Mouse (Mus musculus) midbrain, embryonic 15.5 days (tissue): ENCODE data around the gene Krt33b. TPM values are rescaled to one million over a fixed set of nuclear protein-coding genes. Genes with fewer than 3 reads are reported as not detected.
A peak's percentile ranks its signal among the peaks of the same experiment; 100 is the strongest.

ENCODE experiments used
- ATAC-seq: fragments of 200-750 bp; cut with Nextera tagmentation; replicated peaks from 2 replicates; pipeline ENCODE4 v1.8.0; 2017; ENCODE audit warnings: moderate TSS enrichment
- H3K27ac ChIP-seq: fragments of 300-500 bp; sonication (generic); 2 replicates; pipeline ENCODE4 v1.5.1; 2015; ENCODE audit warnings: mild to moderate bottlenecking, inconsistent platforms
- H3K27me3 ChIP-seq: fragments of 300-500 bp; sonication (generic); replicated peaks from 2 replicates; pipeline ENCODE4 v1.6.1; 2015; ENCODE audit warnings: inconsistent platforms
- H3K36me3 ChIP-seq: fragments of 300-500 bp; sonication (generic); replicated peaks from 2 replicates; pipeline ENCODE4 v1.6.1; 2015; ENCODE audit warnings: inconsistent platforms
- H3K4me1 ChIP-seq: fragments of 300-500 bp; sonication (generic); 2 replicates; pipeline ENCODE4 v1.6.1; 2015; ENCODE audit warnings: inconsistent platforms
- H3K4me2 ChIP-seq: fragments of 300-500 bp; sonication (generic); 2 replicates; pipeline ENCODE4 v1.6.1; 2015; ENCODE audit warnings: inconsistent platforms, mild to moderate bottlenecking, moderate library complexity
- H3K4me3 ChIP-seq: fragments of 300-500 bp; sonication (generic); 2 replicates; pipeline ENCODE4 v1.5.1; 2015; ENCODE audit warnings: mild to moderate bottlenecking, inconsistent platforms
- H3K9ac ChIP-seq: fragments of 300-500 bp; sonication (generic); 2 replicates; pipeline ENCODE4 v1.6.1; 2015; ENCODE audit warnings: mild to moderate bottlenecking, inconsistent platforms
- H3K9me3 ChIP-seq: fragments of 300-500 bp; sonication (generic); 2 replicates; pipeline ENCODE4 v1.6.1; 2016; ENCODE audit warnings: inconsistent platforms
- WGBS: fragments of 180-500 bp; shearing (Covaris S2); methylation state at CpG from one replicate; pipeline ENCODE4 v1.1.7; 2015; ENCODE audit warnings: mixed read lengths; 5-methylcytosine and 5-hydroxymethylcytosine counted together
- polyA plus RNA-seq: library from polyadenylated mRNA; unstranded; fragments of >200 nt; fragmentation: Nextera tagmentation; extraction: Ambion mirVana; gene quantifications from 2 replicates; pipeline ENCODE4 v1.2.1, GENCODE M21; 2015

Gene Krt33b
- polyA plus RNA-seq, 1 experiment from 2014 or later, result not detected

DNA sequence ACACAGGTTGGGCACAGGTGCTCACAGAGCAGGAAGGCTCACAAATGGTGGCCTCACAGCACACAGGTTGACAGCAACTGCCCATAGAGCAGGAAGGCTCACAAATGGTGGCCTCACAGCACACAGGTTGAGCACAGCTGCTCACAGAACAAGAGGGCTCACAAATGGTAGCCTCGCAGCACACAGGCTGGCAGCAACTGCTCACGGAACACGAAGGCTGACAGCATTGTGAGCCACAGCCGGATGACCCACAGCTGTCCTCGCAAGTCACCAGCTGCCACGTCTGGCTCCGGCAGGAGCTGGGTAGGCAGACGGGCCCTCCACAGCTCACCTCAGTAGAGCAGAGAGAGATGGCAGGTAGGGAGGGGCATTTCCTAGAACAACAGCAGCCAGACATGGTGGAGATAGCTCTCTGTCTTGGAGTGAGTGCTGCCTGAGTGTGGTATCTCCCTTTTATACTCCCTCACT, 43.5 kb downstream of the Krt33b start, which contains the start of gene Krtap16-1:
TSS of gene Krtap16-1 (minus strand) at position 418 of the 468 bp plus-strand sequence.
- H3K4me2 ChIP-seq, result no peak within 1 kb of the TSS
- no peaks in the 10 kb centered on the region for H3K9me3 ChIP-seq
- no peak within 1 kb of the TSS for H3K4me3 ChIP-seq
- ATAC-seq, result no peak
- no peaks in the 10 kb centered on the region for H3K27me3 ChIP-seq
- WGBS, result 87% methylated on average over 8 of the region's 8 CpGs
- no peaks in the 10 kb centered on the region for H3K36me3 ChIP-seq
- peak within 1 kb of the TSS; percentile 60 for H3K27ac ChIP-seq
- no peaks in the 10 kb centered on the region for H3K4me1 ChIP-seq
- H3K9ac ChIP-seq, result no peak within 1 kb of the TSS

DNA sequence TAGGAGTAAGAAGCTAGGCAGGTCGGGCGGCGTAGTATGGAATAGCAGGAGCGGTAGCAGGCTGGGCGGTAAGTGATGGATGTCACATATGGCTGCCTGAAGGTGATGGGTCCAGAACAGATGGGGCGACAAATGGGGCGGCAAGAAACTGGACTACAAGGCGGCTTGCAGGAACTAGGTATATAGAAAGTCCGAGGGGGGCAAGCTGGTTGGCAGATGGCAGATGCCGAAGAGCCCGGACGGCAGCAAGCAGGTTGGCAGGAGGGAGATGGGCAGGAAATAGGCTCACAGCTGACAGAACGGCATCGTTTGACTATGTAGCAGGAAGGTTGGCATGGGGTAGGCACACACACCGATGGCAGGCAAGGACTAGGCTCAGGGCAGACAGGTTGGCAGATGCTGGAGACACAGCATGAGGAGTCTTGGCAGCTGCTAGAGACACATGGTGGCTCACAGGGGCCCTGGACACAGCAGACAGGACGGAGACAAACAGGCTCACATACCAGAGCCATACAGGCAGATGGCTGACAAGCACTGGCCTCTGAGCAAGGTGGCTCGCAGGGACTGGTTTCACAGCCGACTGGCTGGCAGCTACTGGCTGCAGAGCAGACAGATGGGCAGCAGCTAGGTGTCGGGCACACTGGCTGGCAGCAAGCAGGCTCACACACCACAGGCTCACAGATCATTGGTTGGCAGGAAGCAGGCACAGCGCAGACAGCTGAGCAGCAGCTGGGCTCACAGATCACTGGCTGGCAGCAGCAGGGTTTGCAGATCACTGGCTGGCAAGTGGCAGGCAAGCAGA, 44.2 kb downstream of the Krt33b start:
- H3K9me3 ChIP-seq, result no peaks in the 10 kb centered on the region
- H3K36me3 ChIP-seq, result no peaks in the 10 kb centered on the region
- ATAC-seq, result peak; percentile 74
- 80% methylated on average over 20 of the region's 20 CpGs for WGBS
- H3K4me1 ChIP-seq, result no peaks in the 10 kb centered on the region
- no peak overlapping the region for H3K4me2 ChIP-seq
- H3K27ac ChIP-seq, result peak overlapping the region; percentile 60; the same call in 1 of the 2 replicates
- H3K9ac ChIP-seq, result no peak overlapping the region
- no peak overlapping the region for H3K4me3 ChIP-seq
- H3K27me3 ChIP-seq, result no peaks in the 10 kb centered on the region

- H3K27ac ChIP-seq, result no peak overlapping the region
- WGBS, result 94% methylated on average over 1 of the region's 1 CpGs
- H3K9me3 ChIP-seq, result no peaks in the 10 kb centered on the region
- no peak overlapping the region for H3K9ac ChIP-seq
- ATAC-seq, result no peak
- no peak overlapping the region for H3K4me3 ChIP-seq
- no peaks in the 10 kb centered on the region for H3K36me3 ChIP-seq
- no peaks in the 10 kb centered on the region for H3K4me1 ChIP-seq
- H3K4me2 ChIP-seq, result no peak overlapping the region
- no peaks in the 10 kb centered on the region for H3K27me3 ChIP-seq
Measured at GRCm38 (mm10) chr11:99983442-99983841, 46.2 kb downstream of the Krt33b start.

DNA sequence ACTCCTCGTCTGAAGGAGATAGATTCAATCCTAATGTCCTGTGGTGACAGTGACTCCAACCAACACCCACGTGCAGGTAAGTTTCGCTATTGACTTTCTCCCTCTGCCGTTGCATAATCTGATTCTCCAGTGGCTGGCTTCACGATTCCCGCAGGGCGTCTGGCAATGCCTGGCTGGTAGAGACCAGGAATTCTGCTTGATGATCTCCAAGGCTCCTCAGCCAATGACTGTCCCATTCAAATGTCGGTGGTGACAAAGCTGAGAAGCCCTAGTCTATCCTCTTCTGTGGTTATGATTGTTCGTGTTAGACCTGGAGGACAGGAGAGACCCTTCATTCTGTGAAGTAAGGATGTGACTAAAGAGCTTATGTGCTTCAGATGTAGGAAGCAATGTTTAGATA, 46.9 kb downstream of the Krt33b start:
- H3K27ac ChIP-seq, result no peak overlapping the region
- no peak overlapping the region for H3K4me2 ChIP-seq
- no peak overlapping the region for H3K9ac ChIP-seq
- WGBS, result 87% methylated on average over 9 of the region's 9 CpGs
- H3K4me3 ChIP-seq, result no peak overlapping the region
- H3K27me3 ChIP-seq, result no peaks in the 10 kb centered on the region
- H3K9me3 ChIP-seq, result no peaks in the 10 kb centered on the region
- no peaks in the 10 kb centered on the region for H3K36me3 ChIP-seq
- H3K4me1 ChIP-seq, result no peaks in the 10 kb centered on the region
- ATAC-seq, result no peak

DNA sequence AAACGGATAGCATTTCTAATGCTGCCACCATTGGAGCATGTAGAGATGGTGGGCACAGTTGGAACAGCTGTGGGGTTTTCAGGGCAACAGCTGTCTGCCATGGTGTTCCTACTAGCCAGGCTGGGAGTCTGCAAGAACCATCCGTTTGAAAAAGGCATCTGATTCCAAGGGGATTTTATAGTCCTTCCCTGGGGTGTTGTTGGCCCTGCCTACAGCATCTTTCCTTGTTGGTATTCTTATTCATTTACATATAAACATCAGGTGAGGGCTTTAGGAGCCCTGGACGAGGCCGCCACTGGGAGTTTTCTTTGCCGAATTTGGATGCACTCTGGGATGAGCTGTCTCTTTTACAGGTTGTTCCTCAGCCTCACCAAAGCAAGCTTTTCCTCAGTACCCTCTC, 50.7 kb downstream of the Krt33b start, which contains the start of gene Krtap29-1:
TSS of gene Krtap29-1 (minus strand) at position 101 of the 400 bp plus-strand sequence.
- no peaks in the 10 kb centered on the region for H3K4me1 ChIP-seq
- H3K4me2 ChIP-seq, result no peak within 1 kb of the TSS
- H3K4me3 ChIP-seq, result no peak within 1 kb of the TSS
- no peak for ATAC-seq
- WGBS, result 76% methylated on average over 5 of the region's 5 CpGs
- 0 out of 2 replicates have a peak, but pooled peaks cover under 1% of the 10 kb centered on the region for H3K9me3 ChIP-seq
- no peaks in the 10 kb centered on the region for H3K36me3 ChIP-seq
- H3K27ac ChIP-seq, result no peak within 1 kb of the TSS
- no peak within 1 kb of the TSS for H3K9ac ChIP-seq
- no peaks in the 10 kb centered on the region for H3K27me3 ChIP-seq

Other genes starting within 250 kb of the Krt33b start
- gene Krtap4-8, start 249.2 kb downstream of the Krt33b start, polyA plus RNA-seq, result not detected in 2 replicates
- not detected in 2 replicates for gene Krtap4-9, start 244.7 kb downstream of the Krt33b start, polyA plus RNA-seq
- gene Gm11596, start 236.4 kb downstream of the Krt33b start, polyA plus RNA-seq, result not detected in 2 replicates
- not detected in 2 replicates for gene Gm11569, start 230.9 kb downstream of the Krt33b start, polyA plus RNA-seq
- not detected in 2 replicates for gene Gm11554, start 225.4 kb downstream of the Krt33b start, polyA plus RNA-seq
- gene Krtap4-13, start 220.0 kb downstream of the Krt33b start, polyA plus RNA-seq, result not detected in 2 replicates
- gene Gm11564, start 214.2 kb downstream of the Krt33b start, polyA plus RNA-seq, result not detected in 2 replicates
- not detected in 2 replicates for gene 2300003K06Rik, start 191.8 kb downstream of the Krt33b start, polyA plus RNA-seq
- not detected in 2 replicates for gene Krtap4-16, start 178.3 kb downstream of the Krt33b start, polyA plus RNA-seq
- gene Gm11568, start 172.0 kb downstream of the Krt33b start, polyA plus RNA-seq, result not detected in 2 replicates
- not detected in 2 replicates for gene Gm11559, start 165.4 kb downstream of the Krt33b start, polyA plus RNA-seq
- gene Krtap9-1, start 156.5 kb downstream of the Krt33b start, polyA plus RNA-seq, result not detected in 2 replicates
- not detected in 2 replicates for gene Gm11567, start 150.7 kb downstream of the Krt33b start, polyA plus RNA-seq
- gene Krtap31-1, start 121.9 kb downstream of the Krt33b start, polyA plus RNA-seq, result not detected in 2 replicates
- not detected in 2 replicates for gene Gm11565, start 115.1 kb downstream of the Krt33b start, polyA plus RNA-seq
- gene Krtap31-2, start 93.6 kb downstream of the Krt33b start, polyA plus RNA-seq, result not detected in 2 replicates
- not detected in 2 replicates for gene Krtap9-5, start 81.4 kb downstream of the Krt33b start, polyA plus RNA-seq
- not detected in 2 replicates for gene Krtap29-1, start 50.8 kb downstream of the Krt33b start, polyA plus RNA-seq
- gene Krtap16-1, start 43.3 kb downstream of the Krt33b start, polyA plus RNA-seq, result not detected in 2 replicates
- 1.1 and 1.3 TPM in 2 replicates for gene Krtap17-1, start 35.9 kb downstream of the Krt33b start, polyA plus RNA-seq
- not detected in 2 replicates for gene Krt33a, start 13.7 kb downstream of the Krt33b start, polyA plus RNA-seq
- gene Krt34, start 11.7 kb upstream of the Krt33b start, polyA plus RNA-seq, result not detected in 2 replicates
- gene Krt31, start 20.7 kb upstream of the Krt33b start, polyA plus RNA-seq, result not detected in 2 replicates
- gene Krt32, start 58.4 kb upstream of the Krt33b start, polyA plus RNA-seq, result not detected in 2 replicates
- not detected in 2 replicates for gene Krt35, start 66.4 kb upstream of the Krt33b start, polyA plus RNA-seq
- gene Krt36, start 75.8 kb upstream of the Krt33b start, polyA plus RNA-seq, result not detected in 2 replicates
- gene Krt13, start 91.7 kb upstream of the Krt33b start, polyA plus RNA-seq, result 0.26 TPM in 1 of 2 replicates, not detected in the other
- 0.42 and 4.2 TPM in 2 replicates for gene Krt15, start 106.1 kb upstream of the Krt33b start, polyA plus RNA-seq
- 2.1 and 2.6 TPM in 2 replicates for gene Krt19, start 118.8 kb upstream of the Krt33b start, polyA plus RNA-seq
- not detected in 2 replicates for gene Krt9, start 163.4 kb upstream of the Krt33b start, polyA plus RNA-seq
- 0.26 and 6.1 TPM in 2 replicates for gene Krt14, start 177.7 kb upstream of the Krt33b start, polyA plus RNA-seq
- gene Krt16, start 219.0 kb upstream of the Krt33b start, polyA plus RNA-seq, result not detected in 2 replicates
- gene Krt17, start 231.2 kb upstream of the Krt33b start, polyA plus RNA-seq, result 1.1 TPM in 1 of 2 replicates, not detected in the other
- gene Krt42, start 240.0 kb upstream of the Krt33b start, polyA plus RNA-seq, result not detected in 2 replicates